Mouse (Mus musculus): ENCODE data around the gene Magea6.
"Not testable (repeated sequence)": the region's sequence is repeated elsewhere in the genome, so short reads cannot be mapped to it uniquely, and the experiment has no call there.

Magea6 gene

DNA sequence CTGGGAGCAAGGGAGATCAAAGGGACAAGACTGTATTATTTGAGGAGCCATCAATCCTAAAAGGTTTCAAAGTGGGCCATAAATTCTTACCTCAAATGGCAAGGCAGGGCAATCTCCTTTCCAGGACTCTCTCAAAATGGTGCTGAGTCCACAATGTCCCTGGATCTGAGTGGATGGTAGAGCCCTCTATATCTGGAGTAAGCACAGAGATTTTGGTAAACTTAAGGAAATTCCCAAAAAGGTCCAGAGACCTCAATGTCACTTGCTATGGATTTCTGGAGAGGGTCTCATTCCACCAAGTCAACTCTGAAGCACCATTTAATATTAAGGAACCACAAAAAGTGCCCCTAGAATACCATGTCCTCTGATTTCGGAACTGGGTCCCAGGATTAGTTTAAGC lies at the start of gene Magea6:
Gene Magea6 (minus strand): TSS at position 101 of the 400 bp plus-strand sequence.
- DNase-seq = not testable (repeated sequence)

DNA sequence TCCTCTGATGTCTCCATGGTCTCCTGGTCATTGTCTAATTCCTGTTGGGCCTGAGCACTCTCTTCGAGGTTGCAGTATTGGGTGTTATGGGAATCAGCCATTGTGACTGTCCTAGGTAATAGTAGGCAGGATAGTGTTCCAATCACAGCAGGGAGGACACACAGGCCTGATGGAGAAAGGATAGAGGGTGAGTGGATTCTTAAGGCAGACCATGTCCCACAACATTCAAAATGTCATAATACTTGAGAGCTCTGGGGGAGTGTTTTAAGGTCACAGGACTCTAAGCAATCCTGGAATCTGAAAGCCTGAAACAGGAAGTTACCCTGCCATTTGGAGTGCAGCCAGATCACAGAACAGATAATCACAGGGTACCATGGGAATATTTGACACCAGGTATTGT lies 13.6 kb upstream of the Magea6 start, which contains the start of gene Magea3:
Gene Magea3 (minus strand): TSS at position 101 of the 400 bp plus-strand sequence.
- not testable (repeated sequence) for DNase-seq

- DNase-seq = not testable (repeated sequence)
Measured at GRCm38 (mm10) chrX:154890167-154890566, 45.6 kb downstream of the Magea6 start, which contains the start of gene Cldn34b1. Cldn34b1 (minus strand) TSS chrX:154890267.

Data from kidney, adult 9 months (tissue).